Mouse (Mus musculus): ENCODE measurements around the gene Celf2. TPM values are rescaled to one million over a fixed set of nuclear protein-coding genes. Genes with fewer than 3 reads are reported as not detected.

Celf2 gene
- polyA plus RNA-seq, 1 experiment from 2014 or later: 16.5 TPM

GRCm38 (mm10) chr2:6849388-6849787, 660.0 kb downstream of the Celf2 start:
- no peaks in the 10 kb centered on the region for H3K4me1 ChIP-seq (ENCODE audit: insufficient read depth, low read length)
- no peaks in the 10 kb centered on the region for H3K27me3 ChIP-seq (ENCODE audit: insufficient read depth, low read length)
- H3K9me3 ChIP-seq (ENCODE audit: low read length): no peaks in the 10 kb centered on the region
- H3K4me3 ChIP-seq (ENCODE audit: low read length): no peak overlapping the region
- H3K4me2 ChIP-seq (replicated peaks; ENCODE audit: low read depth, low read length): no peak overlapping the region
- no peaks in the 10 kb centered on the region for H3K36me3 ChIP-seq (ENCODE audit: insufficient read depth, low read length)
- WGBS: 27% methylated on average over 3 of the region's 3 CpGs
- H3K27ac ChIP-seq (ENCODE audit: low read length): no peak overlapping the region
- H3K9ac ChIP-seq (replicated peaks; ENCODE audit: low read length): no peak overlapping the region
- peak; percentile 65; the same call in 1 of the 2 replicates for ATAC-seq (ENCODE audit: low FRiP score, low TSS enrichment)

DNA sequence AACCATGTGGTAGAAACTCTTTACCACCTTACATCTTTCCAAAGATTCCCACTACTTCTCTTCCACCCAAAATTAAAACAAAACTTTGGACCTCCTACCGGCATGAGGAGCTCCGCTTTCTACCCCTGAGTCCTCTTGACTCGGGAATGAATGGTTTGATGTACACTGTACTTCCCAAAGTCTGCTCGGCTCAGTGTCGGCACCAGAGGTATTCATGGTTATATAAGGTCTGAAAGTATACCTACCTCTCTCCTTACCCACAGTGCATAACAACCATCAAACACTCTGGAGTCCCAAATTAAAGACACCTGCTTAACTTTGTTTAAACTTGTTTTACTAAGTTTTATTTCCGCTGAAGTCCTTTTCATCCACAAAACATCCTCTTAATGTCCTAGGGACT, 679.3 kb downstream of the Celf2 start:
- H3K27me3 ChIP-seq (ENCODE audit: insufficient read depth, low read length): no peaks in the 10 kb centered on the region
- no peak overlapping the region for H3K9ac ChIP-seq (replicated peaks; ENCODE audit: low read length)
- no peak overlapping the region for H3K27ac ChIP-seq (ENCODE audit: low read length)
- 91% methylated on average over 6 of the region's 6 CpGs for WGBS
- H3K4me3 ChIP-seq (ENCODE audit: low read length): no peak overlapping the region
- no peak for ATAC-seq (ENCODE audit: low FRiP score, low TSS enrichment)
- no peaks in the 10 kb centered on the region for H3K36me3 ChIP-seq (ENCODE audit: insufficient read depth, low read length)
- H3K9me3 ChIP-seq (ENCODE audit: low read length): no peaks in the 10 kb centered on the region
- H3K4me1 ChIP-seq (ENCODE audit: insufficient read depth, low read length): peaks cover 8% of the 10 kb centered on the region; the same call in 1 of the 2 replicates
- H3K4me2 ChIP-seq (replicated peaks; ENCODE audit: low read depth, low read length): no peak overlapping the region

DNA sequence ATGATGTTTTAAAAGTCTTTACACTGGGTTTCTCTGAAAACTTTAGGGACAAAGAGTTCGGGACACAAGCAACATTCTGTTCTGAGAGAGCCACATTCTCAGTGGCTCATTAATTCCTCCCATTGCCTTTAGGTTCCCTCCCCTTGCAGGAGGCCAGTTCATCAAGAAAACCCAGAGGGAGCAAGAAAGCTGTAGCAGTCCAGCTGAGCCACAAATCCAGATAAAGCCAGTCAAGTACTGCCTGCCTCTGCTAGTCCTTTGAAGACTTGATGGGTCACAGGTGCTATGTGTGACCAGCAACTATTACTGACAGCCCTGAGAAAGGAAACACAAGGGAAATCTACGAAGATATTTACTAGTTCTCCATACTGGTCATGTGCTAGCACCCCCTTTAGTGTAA, 681.8 kb downstream of the Celf2 start:
- H3K9ac ChIP-seq (replicated peaks; ENCODE audit: low read length): no peak overlapping the region
- 13% methylated on average over 2 of the region's 2 CpGs for WGBS
- H3K27ac ChIP-seq (ENCODE audit: low read length): no peak overlapping the region
- H3K4me2 ChIP-seq (replicated peaks; ENCODE audit: low read depth, low read length): no peak overlapping the region
- peak; percentile 86 for ATAC-seq (ENCODE audit: low FRiP score, low TSS enrichment)
- no peaks in the 10 kb centered on the region for H3K9me3 ChIP-seq (ENCODE audit: low read length)
- H3K36me3 ChIP-seq (ENCODE audit: insufficient read depth, low read length): no peaks in the 10 kb centered on the region
- no peak overlapping the region for H3K4me3 ChIP-seq (ENCODE audit: low read length)
- peaks cover 8% of the 10 kb centered on the region; the same call in 1 of the 2 replicates for H3K4me1 ChIP-seq (ENCODE audit: insufficient read depth, low read length)
- no peaks in the 10 kb centered on the region for H3K27me3 ChIP-seq (ENCODE audit: insufficient read depth, low read length)

DNA sequence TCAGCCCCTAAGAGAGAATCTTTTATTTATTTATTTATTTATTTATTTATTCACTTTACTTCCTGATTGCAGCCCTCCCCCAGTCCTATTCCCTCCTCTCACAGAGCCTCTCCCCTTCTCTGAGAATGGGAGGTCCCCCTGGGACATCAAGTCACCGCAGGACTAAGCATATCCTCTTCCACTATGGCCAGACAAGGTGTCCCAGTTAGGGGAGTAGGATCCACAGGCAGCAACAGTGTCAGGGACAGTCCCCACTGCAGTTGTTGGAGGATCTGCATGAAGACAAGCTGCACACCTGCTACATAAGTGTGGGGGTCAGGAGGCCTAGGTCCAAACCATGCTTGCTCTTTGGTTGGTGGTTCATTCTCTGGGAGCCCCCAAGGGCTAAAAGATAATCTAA, 686.3 kb downstream of the Celf2 start:
- H3K9me3 ChIP-seq (ENCODE audit: low read length): no peaks in the 10 kb centered on the region
- no peak overlapping the region for H3K4me2 ChIP-seq (replicated peaks; ENCODE audit: low read depth, low read length)
- no peak overlapping the region for H3K4me3 ChIP-seq (ENCODE audit: low read length)
- H3K36me3 ChIP-seq (ENCODE audit: insufficient read depth, low read length): no peaks in the 10 kb centered on the region
- ATAC-seq (ENCODE audit: low FRiP score, low TSS enrichment): no peak
- WGBS: 77% methylated on average over 1 of the region's 1 CpGs
- H3K9ac ChIP-seq (replicated peaks; ENCODE audit: low read length): no peak overlapping the region
- H3K27me3 ChIP-seq (ENCODE audit: insufficient read depth, low read length): no peaks in the 10 kb centered on the region
- H3K27ac ChIP-seq (ENCODE audit: low read length): no peak overlapping the region
- peaks cover 4% of the 10 kb centered on the region; the same call in 1 of the 2 replicates for H3K4me1 ChIP-seq (ENCODE audit: insufficient read depth, low read length)

- Histone ChIP-seq H3K36me3 (ENCODE audit: insufficient read depth, low read length) (no peaks in the 10 kb centered on the region), H3K4me3 (ENCODE audit: low read length) (no peak overlapping the region), H3K4me1 (ENCODE audit: insufficient read depth, low read length) (no peaks in the 10 kb centered on the region), H3K27me3 (ENCODE audit: insufficient read depth, low read length) (no peaks in the 10 kb centered on the region), H3K27ac (ENCODE audit: low read length) (no peak overlapping the region), H3K4me2 (replicated peaks; ENCODE audit: low read depth, low read length) (no peak overlapping the region), H3K9ac (replicated peaks; ENCODE audit: low read length) (no peak overlapping the region), H3K9me3 (ENCODE audit: low read length) (no peaks in the 10 kb centered on the region)
- no peak for ATAC-seq (ENCODE audit: low FRiP score, low TSS enrichment)
- 77% methylated on average over 2 of the region's 2 CpGs for WGBS
Observed at GRCm38 (mm10) chr2:6821593-6821992, 687.8 kb downstream of the Celf2 start.

DNA sequence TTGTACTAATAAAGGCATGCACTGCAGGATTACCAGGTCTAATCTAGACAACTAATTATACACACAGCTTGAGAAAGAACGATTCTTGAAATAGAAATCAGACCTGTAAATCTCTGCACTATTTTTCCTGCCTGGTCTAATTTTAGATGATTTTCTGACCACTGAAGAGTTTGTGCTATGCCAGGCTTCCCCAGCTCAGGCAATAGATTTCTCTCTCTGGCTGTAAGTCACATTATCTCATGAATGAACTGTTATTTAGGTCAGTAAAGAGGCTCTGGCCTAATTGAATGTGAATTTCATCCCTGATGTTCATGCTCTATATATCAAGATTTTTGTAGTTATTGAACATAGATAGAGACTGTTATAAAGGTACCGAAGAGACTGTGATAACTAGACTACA, 694.1 kb downstream of the Celf2 start:
- WGBS: 77% methylated on average over 2 of the region's 2 CpGs
- Histone ChIP-seq H3K4me2 (replicated peaks; ENCODE audit: low read depth, low read length) (no peak overlapping the region), H3K4me1 (ENCODE audit: insufficient read depth, low read length) (no peaks in the 10 kb centered on the region), H3K9me3 (ENCODE audit: low read length) (peaks cover 4% of the 10 kb centered on the region; the same call in 1 of the 2 replicates), H3K27ac (ENCODE audit: low read length) (no peak overlapping the region), H3K27me3 (ENCODE audit: insufficient read depth, low read length) (no peaks in the 10 kb centered on the region), H3K36me3 (ENCODE audit: insufficient read depth, low read length) (no peaks in the 10 kb centered on the region), H3K9ac (replicated peaks; ENCODE audit: low read length) (no peak overlapping the region), H3K4me3 (ENCODE audit: low read length) (no peak overlapping the region)
- ATAC-seq (ENCODE audit: low FRiP score, low TSS enrichment): no peak

DNA sequence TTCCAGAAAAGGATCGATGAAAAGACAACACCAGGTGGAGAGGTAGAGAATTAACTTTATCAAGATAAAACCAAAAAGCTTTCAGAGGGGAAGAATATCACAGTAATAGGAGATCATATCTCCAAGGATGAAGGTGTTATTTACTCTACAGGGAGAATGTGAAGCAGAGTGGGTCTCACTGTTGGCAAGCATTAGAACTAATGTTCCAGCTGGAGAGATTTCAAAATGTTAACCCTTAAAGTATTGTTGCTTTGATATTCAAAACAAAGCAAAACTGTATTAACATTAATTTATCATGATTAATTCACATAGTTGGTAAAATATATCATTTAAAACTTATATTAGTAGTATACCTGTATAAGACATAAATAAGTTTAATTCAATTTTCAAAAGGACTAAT, 700.6 kb downstream of the Celf2 start:
- no peaks in the 10 kb centered on the region for H3K4me1 ChIP-seq (ENCODE audit: insufficient read depth, low read length)
- WGBS: 77% methylated on average over 1 of the region's 1 CpGs
- peaks cover 4% of the 10 kb centered on the region; the same call in 1 of the 2 replicates for H3K9me3 ChIP-seq (ENCODE audit: low read length)
- H3K27me3 ChIP-seq (ENCODE audit: insufficient read depth, low read length): no peaks in the 10 kb centered on the region
- no peaks in the 10 kb centered on the region for H3K36me3 ChIP-seq (ENCODE audit: insufficient read depth, low read length)
- no peak overlapping the region for H3K9ac ChIP-seq (replicated peaks; ENCODE audit: low read length)
- H3K4me3 ChIP-seq (ENCODE audit: low read length): no peak overlapping the region
- no peak for ATAC-seq (ENCODE audit: low FRiP score, low TSS enrichment)
- no peak overlapping the region for H3K4me2 ChIP-seq (replicated peaks; ENCODE audit: low read depth, low read length)
- H3K27ac ChIP-seq (ENCODE audit: low read length): no peak overlapping the region

DNA sequence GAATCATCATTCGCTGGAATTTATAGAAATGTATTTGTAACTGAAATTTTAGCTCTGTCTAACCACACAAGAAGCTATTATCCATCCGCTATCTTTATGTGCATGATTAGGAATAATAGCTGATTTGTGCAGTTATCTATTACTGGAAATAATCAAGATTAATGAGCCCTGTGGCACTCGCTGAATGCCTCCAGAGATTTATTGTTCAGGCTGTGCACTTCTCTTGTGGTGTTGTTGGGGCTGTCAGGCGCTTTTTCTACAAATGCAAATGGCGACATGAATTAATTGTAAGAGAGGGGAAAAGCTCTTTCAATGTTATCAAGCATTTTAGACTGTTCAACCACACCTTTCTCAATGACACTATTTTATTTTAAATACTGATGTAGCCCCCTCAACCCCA, 712.6 kb downstream of the Celf2 start:
- no peak overlapping the region for H3K9ac ChIP-seq (replicated peaks; ENCODE audit: low read length)
- H3K4me2 ChIP-seq (replicated peaks; ENCODE audit: low read depth, low read length): no peak overlapping the region
- H3K4me1 ChIP-seq (ENCODE audit: insufficient read depth, low read length): no peaks in the 10 kb centered on the region
- 51% methylated on average over 5 of the region's 5 CpGs for WGBS
- no peak overlapping the region for H3K4me3 ChIP-seq (ENCODE audit: low read length)
- no peaks in the 10 kb centered on the region for H3K9me3 ChIP-seq (ENCODE audit: low read length)
- no peak for ATAC-seq (ENCODE audit: low FRiP score, low TSS enrichment)
- H3K27ac ChIP-seq (ENCODE audit: low read length): no peak overlapping the region
- H3K27me3 ChIP-seq (ENCODE audit: insufficient read depth, low read length): no peaks in the 10 kb centered on the region
- H3K36me3 ChIP-seq (ENCODE audit: insufficient read depth, low read length): no peaks in the 10 kb centered on the region

GRCm38 (mm10) chr2:6795995-6796588, 713.3 kb downstream of the Celf2 start:
- no peak for ATAC-seq (ENCODE audit: low FRiP score, low TSS enrichment)

DNA sequence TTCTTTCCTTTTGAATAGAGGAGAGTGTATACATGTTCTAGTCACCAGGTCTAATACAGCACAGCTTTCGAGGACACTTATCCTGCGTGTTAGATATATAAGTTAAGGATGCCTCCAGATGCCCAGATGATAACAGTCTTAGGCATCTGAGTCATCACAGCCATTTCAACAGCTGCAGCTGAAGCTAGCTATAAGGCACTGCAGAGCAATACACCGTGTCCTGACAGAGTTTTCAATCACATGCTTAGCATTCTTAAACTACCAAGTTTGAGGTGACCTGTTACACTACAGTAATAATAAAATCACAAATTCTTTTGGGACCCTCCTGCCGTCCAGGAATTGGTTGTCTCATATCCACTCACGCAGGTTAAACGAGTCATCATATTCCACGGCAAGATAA, 714.5 kb downstream of the Celf2 start:
- H3K27me3 ChIP-seq (ENCODE audit: insufficient read depth, low read length): no peaks in the 10 kb centered on the region
- no peak overlapping the region for H3K9ac ChIP-seq (replicated peaks; ENCODE audit: low read length)
- no peak overlapping the region for H3K27ac ChIP-seq (ENCODE audit: low read length)
- H3K4me2 ChIP-seq (replicated peaks; ENCODE audit: low read depth, low read length): no peak overlapping the region
- WGBS: 76% methylated on average over 7 of the region's 7 CpGs
- no peak overlapping the region for H3K4me3 ChIP-seq (ENCODE audit: low read length)
- ATAC-seq (ENCODE audit: low FRiP score, low TSS enrichment): no peak
- H3K9me3 ChIP-seq (ENCODE audit: low read length): no peaks in the 10 kb centered on the region
- no peaks in the 10 kb centered on the region for H3K36me3 ChIP-seq (ENCODE audit: insufficient read depth, low read length)
- H3K4me1 ChIP-seq (ENCODE audit: insufficient read depth, low read length): no peaks in the 10 kb centered on the region

More at GRCm38 (mm10) chr2:6795995-6796588, 713.3 kb downstream of the Celf2 start:
- Histone ChIP-seq H3K27me3 (ENCODE audit: insufficient read depth, low read length) (no peaks in the 10 kb centered on the region), H3K36me3 (ENCODE audit: insufficient read depth, low read length) (no peaks in the 10 kb centered on the region), H3K9me3 (ENCODE audit: low read length) (no peaks in the 10 kb centered on the region), H3K4me1 (ENCODE audit: insufficient read depth, low read length) (no peaks in the 10 kb centered on the region), H3K27ac (ENCODE audit: low read length) (no peak overlapping the region), H3K4me3 (ENCODE audit: low read length) (no peak overlapping the region), H3K4me2 (replicated peaks; ENCODE audit: low read depth, low read length) (no peak overlapping the region), H3K9ac (replicated peaks; ENCODE audit: low read length) (no peak overlapping the region)
- WGBS: 55% methylated on average over 5 of the region's 5 CpGs

All from kidney, embryonic 16.5 days (tissue).